Mouse (Mus musculus) megakaryocyte-erythroid progenitor cell, adult 5-6 weeks (primary cell): ENCODE data around the gene Rbm8a2. TPM values are rescaled to one million over a fixed set of nuclear protein-coding genes. Genes with fewer than 3 reads are reported as not detected.
"Not testable (repeated sequence)": the region's sequence is repeated elsewhere in the genome, so short reads cannot be mapped to it uniquely, and the experiment has no call there.

Experiments
- ATAC-seq: replicated peaks from 2 replicates; pipeline ENCODE4 v1.8.0; 2016; ENCODE audit warnings: mild to moderate bottlenecking, inconsistent platforms; ENCODE audit not compliant: severe bottlenecking, poor library complexity, low FRiP score, low TSS enrichment
- total RNA-seq, 2 experiments: library from RNA; stranded (forward) in 1 of 2; stranded (reverse) in 1 of 2; fragments of 200-1000, 215-1000 nt in 1 of 2; fragments of >200 nt in 1 of 2; fragmentation: Nextera tagmentation in 1 of 2; gene quantifications; 2 replicates each; pipeline ENCODE4 v1.2.3; 2014 to 2017

Gene Rbm8a2
- total RNA-seq (2014; fragmentation: Nextera tagmentation) (0.27 and 0.28 TPM in 2 replicates), total RNA-seq (2017) (0.42 and 0.61 TPM in 2 replicates)

DNA sequence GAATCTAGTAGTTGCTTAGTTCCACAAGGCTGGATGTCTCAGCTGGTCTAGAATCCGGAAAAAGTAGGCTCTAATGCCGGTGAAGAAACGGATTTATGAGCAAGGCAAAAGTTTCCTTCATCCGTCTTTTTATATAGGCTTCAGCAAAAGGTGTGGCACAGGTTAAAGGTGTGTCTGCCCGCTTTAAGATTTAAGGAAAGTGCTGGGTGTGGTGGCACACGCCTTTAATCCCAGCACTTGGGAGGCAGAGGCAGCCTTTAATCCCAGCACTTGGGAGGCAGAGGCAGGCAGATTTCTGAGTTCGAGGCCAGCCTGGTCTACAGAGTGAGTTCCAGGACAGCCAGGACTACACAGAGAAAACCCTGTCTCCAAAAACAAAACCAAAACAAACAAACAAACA lies at the start of gene Rbm8a2:
Gene Rbm8a2, minus strand, starts transcription at position 101 of the 400 bp plus-strand sequence.
- ATAC-seq: not testable (repeated sequence)

- ATAC-seq: no peak
Measured at GRCm38 (mm10) chr1:176028397-176028796, 49.5 kb upstream of the Rbm8a2 start.

DNA sequence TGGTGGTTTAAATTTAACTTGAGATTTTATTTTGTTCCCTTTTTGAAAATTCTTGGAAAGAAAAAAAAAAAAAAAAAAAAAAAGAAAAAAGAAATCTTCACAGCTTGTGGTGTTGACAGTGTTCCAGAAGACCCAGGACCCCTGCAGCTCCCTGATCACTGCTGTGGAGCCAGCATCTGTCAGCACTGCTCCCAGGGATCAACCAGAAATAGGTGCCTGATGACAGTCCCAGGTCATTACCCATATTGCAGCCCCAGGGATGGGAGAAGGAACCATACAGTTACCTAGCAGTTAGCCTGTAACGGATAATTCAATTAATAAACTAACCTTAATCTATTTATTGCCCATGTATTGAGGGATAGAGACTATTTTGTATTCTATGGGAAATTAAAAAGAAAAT lies 45.6 kb upstream of the Rbm8a2 start:
- ATAC-seq: no peak

DNA sequence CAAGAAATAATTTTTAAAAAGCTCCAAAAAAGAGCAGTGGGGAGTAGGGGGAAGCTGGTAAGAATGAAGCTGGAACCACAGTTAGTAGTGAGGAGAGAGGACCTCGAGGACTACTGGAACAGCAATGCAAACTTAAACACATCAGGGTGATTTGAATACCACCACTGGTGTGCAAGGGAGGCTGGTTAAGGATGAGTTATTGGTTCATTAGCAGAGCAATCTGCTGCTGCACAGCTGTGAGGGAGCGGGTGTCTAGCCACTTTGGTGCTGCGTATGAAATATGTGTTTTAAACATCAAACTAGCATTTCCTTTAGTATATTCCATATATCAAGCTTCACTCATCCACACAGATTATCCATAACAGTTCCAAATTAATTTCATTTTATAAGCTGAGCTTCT lies 39.6 kb upstream of the Rbm8a2 start:
- ATAC-seq: no peak

- no peak for ATAC-seq
Measured at GRCm38 (mm10) chr1:176016076-176016475, 37.2 kb upstream of the Rbm8a2 start.

DNA sequence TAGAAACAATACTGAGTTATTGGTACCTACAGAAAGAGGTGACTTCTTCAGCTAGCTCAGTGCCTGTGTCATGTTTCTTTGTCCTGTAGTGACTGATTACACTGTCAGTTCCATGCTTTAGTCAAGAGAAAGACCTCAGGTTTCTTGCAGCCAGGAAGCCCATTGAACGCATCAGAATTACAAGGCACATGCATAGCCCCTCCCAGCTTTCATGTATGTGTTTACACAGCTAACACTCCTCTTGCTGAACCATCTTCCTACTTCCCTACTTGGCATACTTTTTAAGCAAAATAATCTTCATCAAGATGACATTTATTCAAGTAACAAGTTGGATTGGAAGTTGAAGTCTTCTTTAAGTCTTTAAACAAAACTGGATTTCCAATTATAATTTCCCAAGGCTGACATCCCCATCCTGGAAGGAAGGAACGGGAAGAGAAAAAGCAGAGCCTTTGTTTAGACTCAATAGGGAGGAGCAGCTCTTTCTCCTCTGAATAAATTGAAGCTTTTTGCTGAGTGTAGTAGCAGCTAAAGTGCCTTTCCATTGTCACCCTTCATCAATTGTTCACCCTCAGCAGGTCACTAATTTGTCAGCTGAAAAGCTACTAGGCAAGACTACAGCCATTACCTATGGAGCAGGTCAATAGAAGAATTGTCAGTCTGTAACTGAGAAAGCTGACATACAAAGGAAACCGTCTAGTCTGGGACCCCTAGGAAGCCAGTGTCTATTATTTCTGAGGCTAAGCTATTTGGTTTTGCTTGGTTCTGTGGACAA lies 34.8 kb upstream of the Rbm8a2 start:
- ATAC-seq: no peak

DNA sequence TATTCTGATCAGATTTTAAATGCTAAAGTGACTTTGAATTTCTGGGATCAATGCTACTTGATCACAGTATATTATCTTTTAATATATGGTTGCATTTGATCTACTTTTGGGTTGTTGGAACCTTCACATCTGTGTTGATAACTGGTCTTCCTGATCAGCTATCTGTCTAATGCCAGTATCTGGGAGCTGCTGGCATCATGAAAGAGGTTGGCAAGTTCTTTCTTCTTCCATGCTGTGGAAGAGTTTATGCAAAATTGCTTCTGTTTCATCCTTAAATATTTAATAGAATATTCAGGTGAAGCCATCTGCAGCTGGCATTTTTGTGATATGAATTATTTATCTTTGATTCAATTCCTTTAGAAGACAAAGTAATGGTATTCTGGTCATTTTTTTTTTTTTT lies 32.6 kb upstream of the Rbm8a2 start:
- ATAC-seq: no peak

GRCm38 (mm10) chr1:176011072-176011471 lies 32.2 kb upstream of the Rbm8a2 start:
- no peak for ATAC-seq

DNA sequence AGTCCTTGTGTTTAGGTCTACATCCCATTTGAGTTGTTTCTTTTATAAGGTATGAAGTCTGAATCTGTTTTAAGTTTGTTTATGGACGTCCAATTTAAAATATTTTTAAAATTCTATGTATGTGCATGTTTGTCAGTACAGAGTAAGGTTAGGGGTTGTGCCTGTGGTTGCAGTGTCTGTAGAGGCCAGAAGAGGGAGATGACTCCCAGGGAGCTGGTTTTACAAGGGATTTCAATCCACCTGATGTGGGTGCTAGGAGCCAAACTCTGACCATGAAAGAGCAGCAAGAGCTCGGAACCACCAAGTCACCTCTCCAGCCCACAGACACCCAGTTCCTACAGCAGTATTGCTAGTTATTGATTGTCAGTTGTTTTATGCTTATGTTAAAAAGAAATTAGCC lies 29.5 kb upstream of the Rbm8a2 start:
- no peak for ATAC-seq

- no peak for ATAC-seq
Measured at GRCm38 (mm10) chr1:176000599-176000998, 21.7 kb upstream of the Rbm8a2 start.

DNA sequence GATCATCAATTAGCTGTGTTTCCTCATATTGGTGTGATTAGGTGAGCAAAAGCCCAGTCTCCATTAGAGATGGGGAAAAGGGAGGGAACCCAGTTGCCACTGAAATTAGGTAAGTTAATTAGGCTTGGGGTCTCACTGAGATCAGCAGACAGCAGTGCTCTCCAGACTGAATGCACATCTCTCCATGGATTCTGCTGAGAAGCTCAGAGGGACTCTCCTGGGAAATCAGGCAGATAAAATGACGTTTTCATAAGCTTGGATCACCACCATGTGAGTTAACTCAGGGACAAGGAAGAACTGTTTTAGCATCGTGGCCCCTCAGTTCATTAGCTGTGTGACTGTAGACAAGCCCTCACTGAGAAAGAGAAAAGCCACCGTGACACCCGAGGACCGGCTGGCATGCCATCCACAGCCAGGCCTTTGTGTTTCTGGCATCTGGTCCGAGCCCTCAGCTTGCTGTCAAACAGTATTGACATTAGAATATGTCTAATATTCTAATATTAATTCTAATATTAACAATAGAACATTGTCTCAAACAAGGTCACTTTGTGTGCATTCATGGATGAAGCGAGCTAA lies 18.2 kb upstream of the Rbm8a2 start:
- ATAC-seq: no peak

- no peak for ATAC-seq
Measured at GRCm38 (mm10) chr1:175988912-175989311, 10.0 kb upstream of the Rbm8a2 start.

DNA sequence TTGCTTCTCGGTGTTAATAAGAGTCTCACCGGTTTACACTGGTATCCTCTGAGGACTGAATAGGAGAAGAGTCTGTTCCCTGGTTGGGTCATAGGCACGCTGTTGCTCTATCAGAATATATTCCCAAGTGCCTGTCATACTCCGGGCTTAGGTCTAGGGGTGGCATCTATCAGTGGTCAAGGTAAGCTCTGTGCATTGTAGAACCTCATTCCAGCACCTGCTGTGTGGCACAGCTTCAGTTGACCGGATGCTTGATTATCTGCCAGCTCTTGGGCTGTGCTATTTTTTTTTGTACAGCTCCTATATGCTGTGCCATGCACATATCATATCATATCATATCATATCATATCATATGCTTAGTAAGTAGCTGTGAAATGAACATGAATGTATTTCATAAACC lies 9.5 kb upstream of the Rbm8a2 start:
- ATAC-seq: no peak

GRCm38 (mm10) chr1:175970710-175971109 lies 8.2 kb downstream of the Rbm8a2 start:
- ATAC-seq: no peak

DNA sequence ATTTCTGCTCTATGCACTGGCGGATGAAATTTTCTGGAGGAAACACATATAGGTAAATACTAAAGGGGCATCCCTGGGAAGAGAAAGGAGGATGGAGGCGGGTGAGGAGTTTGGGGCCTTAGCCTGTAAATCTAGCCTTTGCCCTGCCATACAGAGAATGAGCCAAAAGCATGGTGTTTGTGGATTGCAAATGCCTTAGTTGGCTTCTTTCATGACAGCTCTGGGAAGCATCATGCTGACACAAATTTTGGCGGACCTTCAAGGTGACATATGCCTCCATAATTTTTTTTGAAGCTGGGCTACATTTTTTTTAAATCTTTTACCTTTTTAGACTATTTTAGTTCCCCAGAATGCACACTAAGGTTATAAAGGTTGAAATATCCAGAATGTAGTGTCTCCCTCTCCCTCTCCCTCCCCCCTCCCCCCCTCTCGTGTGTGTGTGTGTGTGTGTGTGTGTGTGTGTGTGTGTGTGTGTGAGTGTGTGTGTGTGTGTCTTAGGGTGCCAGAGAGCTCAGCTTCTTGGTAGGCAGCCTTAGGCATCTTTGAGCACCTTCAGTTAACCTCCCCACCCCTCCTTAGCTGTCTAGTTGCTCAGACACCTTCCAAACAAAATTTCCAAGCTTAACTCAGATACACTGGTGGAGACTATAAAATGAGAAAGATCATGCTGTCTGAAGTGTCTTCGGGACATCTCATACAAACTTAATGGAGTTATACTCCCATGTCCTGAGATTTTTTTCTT lies 11.7 kb downstream of the Rbm8a2 start:
- ATAC-seq: no peak

- no peak for ATAC-seq
Measured at GRCm38 (mm10) chr1:175961786-175962185, 17.1 kb downstream of the Rbm8a2 start.

GRCm38 (mm10) chr1:175950851-175951250 lies 28.1 kb downstream of the Rbm8a2 start:
- no peak for ATAC-seq

- ATAC-seq: no peak
Measured at GRCm38 (mm10) chr1:175950421-175950820, 28.5 kb downstream of the Rbm8a2 start.

- ATAC-seq: no peak
Measured at GRCm38 (mm10) chr1:175946718-175947315, 32.1 kb downstream of the Rbm8a2 start.

DNA sequence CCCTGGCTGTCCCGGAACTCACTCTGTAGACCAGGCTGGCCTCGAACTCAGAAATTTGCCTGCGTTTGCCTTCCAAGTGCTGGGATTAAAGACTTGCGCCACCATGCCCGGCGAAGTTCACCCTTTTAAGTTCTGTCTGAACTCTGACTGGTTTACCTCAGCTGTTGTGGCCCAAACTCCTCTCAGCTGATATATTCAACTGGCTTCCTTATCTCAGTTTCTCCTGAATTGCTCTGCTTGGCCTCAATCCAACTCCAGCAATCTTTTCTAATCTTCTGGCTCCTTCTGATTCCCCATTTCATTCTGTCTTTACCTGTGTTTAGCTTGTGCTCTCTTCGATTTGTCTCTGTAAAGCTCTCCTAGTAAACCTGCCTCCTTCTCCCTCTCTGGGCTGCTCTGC lies 35.7 kb downstream of the Rbm8a2 start:
- no peak for ATAC-seq
